Mouse (Mus musculus) embryonic facial prominence, embryonic 10.5 days (tissue): ENCODE data around the gene Mta2. TPM values are rescaled to one million over a fixed set of nuclear protein-coding genes. Genes with fewer than 3 reads are reported as not detected.

Source experiments
- DNase-seq: peaks from one replicate; pipeline ENCODE4 v3.0.0-alpha.2; 2017; ENCODE audit warnings: low spot score
- H3K27ac ChIP-seq: fragments of 300-500 bp; sonication (generic); replicated peaks from 2 replicates; pipeline ENCODE4 v1.5.1; 2016; ENCODE audit warnings: mild to moderate bottlenecking
- H3K27me3 ChIP-seq: fragments of 300-500 bp; sonication (generic); replicated peaks from 2 replicates; pipeline ENCODE4 v1.6.1; 2016; ENCODE audit warnings: low read depth, mild to moderate bottlenecking; ENCODE audit not compliant: poor library complexity, severe bottlenecking
- H3K36me3 ChIP-seq: fragments of 300-500 bp; sonication (generic); replicated peaks from 2 replicates; pipeline ENCODE4 v1.6.1; 2016; ENCODE audit warnings: mild to moderate bottlenecking, moderate library complexity
- H3K4me1 ChIP-seq: fragments of 300-500 bp; sonication (generic); 2 replicates; pipeline ENCODE4 v1.6.1; 2016
- H3K4me3 ChIP-seq: fragments of 300-500 bp; sonication (generic); 2 replicates; pipeline ENCODE4 v1.5.1; 2016; ENCODE audit warnings: mild to moderate bottlenecking, moderate library complexity
- H3K9me3 ChIP-seq: fragments of 300-500 bp; sonication (generic); 2 replicates; pipeline ENCODE4 v1.6.1; 2016; ENCODE audit warnings: mild to moderate bottlenecking
- WGBS: fragments of 180-500 bp; shearing (Covaris S2); methylation state at CpG from one replicate; pipeline ENCODE4 v1.1.7; 2016; 5-methylcytosine and 5-hydroxymethylcytosine counted together
- polyA plus RNA-seq: library from polyadenylated mRNA; unstranded; fragments of >200 nt; fragmentation: Nextera tagmentation; extraction: Ambion mirVana; gene quantifications from 2 replicates; pipeline ENCODE4 v1.2.1, GENCODE M21; 2016

Gene Mta2
- polyA plus RNA-seq, 1 experiment from 2014 or later = 212 TPM

DNA sequence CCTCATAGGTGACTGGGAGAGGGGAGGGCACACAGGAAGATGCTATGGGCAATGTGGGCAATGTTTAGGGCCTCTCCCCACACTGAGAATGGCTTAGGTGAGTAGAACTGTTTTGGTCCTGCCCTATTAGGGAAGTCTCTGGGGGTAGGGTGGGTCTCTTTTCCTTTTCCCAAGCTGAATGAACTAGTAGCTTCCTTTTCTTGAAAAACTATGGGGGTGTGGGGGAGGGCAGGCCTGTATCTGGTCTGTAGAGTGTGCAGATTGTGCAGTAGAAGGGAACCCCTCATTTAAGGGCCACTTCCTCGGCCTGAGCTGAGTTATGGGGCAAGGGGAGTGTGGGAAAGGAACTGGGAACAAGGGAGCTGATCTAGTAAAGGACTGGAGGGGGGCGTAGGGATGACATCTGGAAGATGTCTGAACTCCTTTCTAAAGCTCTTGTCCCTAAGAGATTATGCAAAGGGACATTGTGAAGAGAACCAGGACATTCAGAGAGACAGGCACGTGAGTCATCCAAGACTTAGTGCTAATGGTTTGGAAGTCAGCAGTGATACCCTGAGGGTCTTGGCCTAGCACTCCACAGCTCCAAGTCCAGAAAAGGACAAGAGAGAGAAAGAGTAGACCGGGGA is 49.7 kb downstream of the Mta2 start:
- DNase-seq = no peak
- H3K27me3 ChIP-seq = peaks cover 47% of the 10 kb centered on the region
- peaks cover 62% of the 10 kb centered on the region for H3K4me1 ChIP-seq
- WGBS = 65% methylated on average over 4 of the region's 4 CpGs
- no peaks in the 10 kb centered on the region for H3K36me3 ChIP-seq
- H3K27ac ChIP-seq = peak overlapping the region; percentile 88
- peak overlapping the region; percentile 79; the same call in 1 of the 2 replicates for H3K4me3 ChIP-seq
- H3K9me3 ChIP-seq = no peaks in the 10 kb centered on the region

DNA sequence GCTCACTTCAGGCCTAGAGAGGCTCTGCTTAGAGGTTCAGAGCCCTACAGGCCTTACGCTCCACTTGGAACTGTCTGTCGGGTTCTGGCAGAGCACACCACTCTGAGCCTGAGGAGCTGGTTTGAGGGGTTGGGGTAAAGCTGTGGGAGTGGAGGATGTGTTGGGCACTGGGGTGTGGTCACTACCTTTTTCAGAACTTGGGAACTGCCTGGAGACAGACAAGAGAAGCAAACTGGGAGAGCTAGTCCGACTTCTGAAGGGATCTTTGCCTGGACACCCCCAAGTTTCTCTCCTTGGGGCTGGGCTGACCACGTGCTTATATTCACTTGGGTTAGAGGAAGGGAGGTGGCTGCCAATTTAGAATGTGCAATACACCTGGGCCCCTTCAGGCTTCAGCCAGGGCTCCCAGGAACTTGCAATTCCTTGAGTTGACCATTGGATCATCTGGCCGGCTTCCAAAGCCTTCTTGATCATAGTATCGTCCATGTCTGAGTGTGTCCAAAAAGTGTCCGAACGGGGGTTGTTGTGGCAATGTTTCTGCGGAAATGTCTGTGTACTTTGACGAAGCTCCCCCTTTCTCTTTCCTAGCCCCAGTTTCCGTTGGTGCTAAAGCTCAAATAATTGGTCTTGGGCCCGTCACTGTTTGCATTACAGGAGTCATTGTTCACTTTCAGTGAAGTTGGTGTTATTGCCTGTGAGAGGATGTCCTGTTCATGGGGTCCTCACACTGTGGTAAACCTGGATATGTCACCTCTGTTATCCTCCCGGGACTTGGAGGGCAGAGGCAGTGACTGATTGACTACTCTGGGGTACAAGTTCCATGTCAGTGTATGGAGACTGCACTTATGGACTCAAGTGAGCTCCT is 50.4 kb downstream of the Mta2 start:
- peaks cover 62% of the 10 kb centered on the region for H3K4me1 ChIP-seq
- 82% methylated on average over 13 of the region's 13 CpGs for WGBS
- H3K27me3 ChIP-seq = peaks cover 47% of the 10 kb centered on the region
- no peak for DNase-seq
- no peaks in the 10 kb centered on the region for H3K36me3 ChIP-seq
- no peaks in the 10 kb centered on the region for H3K9me3 ChIP-seq
- peak overlapping the region; percentile 88 for H3K27ac ChIP-seq
- H3K4me3 ChIP-seq = peak overlapping the region; percentile 79; the same call in 1 of the 2 replicates

DNA sequence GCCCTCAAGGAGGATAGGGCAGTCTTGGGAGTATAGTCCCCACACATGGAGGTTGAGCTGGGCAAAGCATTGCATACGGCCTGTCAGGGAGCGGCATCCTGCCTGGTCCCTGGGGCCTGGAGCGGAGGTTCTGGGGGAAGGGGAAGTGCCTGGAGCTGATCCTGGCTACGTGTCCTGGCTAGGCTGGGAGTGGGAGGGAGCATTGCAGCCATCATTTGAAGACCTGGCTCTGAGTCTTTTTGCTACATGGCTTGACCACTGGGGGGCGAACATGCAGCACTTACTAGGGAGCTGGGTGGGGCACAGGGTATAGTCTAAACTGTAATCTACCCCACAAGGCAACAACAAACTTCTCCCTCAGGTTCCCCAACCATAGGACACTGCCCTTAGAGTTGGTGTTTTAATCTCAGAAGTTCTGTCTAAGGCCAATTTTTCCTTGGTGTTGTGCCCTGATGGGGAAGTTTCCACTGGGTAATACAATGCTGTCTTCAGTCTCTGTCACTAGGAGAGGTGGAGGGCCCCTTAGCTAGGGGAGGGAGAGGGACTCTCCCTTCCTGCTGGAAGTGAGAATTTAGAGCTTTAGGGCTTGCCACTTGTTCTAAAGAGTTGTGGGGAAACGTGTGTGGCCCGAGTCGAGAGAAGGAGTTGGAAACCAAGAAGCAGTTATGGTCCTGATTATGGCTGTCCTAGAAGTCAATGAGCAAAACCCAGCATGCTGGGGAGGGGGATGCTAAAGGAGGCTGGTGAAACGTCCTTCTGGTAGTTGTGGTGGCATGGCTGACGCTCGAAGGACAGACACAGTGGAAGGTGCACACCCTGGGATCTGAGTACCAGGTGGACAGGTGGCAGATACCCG is 51.3 kb downstream of the Mta2 start:
- H3K36me3 ChIP-seq = no peaks in the 10 kb centered on the region
- H3K27me3 ChIP-seq = peaks cover 39% of the 10 kb centered on the region
- H3K27ac ChIP-seq = peak overlapping the region; percentile 55
- H3K4me1 ChIP-seq = peaks cover 64% of the 10 kb centered on the region
- DNase-seq = peak; percentile 80
- H3K9me3 ChIP-seq = no peaks in the 10 kb centered on the region
- peak overlapping the region; percentile 25; the same call in 1 of the 2 replicates for H3K4me3 ChIP-seq
- WGBS = 32% methylated on average over 12 of the region's 12 CpGs

DNA sequence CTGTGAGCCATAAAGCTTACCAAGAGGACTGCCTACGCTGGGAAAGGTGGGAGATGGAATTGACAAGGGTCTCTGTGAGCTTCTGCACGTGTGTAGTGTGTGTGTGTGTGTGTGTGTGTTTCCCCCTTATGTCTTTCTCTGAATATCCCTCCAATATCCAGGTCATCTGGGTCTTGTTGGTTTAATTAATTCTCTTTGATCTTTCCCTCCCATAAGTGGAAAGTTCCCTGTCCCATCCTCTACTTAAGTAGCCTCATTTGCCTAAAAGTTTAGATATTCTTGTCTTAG is 51.9 kb downstream of the Mta2 start:
- Histone ChIP-seq H3K27ac (no peak overlapping the region; the same call in 1 of the 2 replicates), H3K9me3 (no peaks in the 10 kb centered on the region), H3K4me3 (no peak overlapping the region), H3K4me1 (peaks cover 59% of the 10 kb centered on the region), H3K36me3 (no peaks in the 10 kb centered on the region), H3K27me3 (peaks cover 33% of the 10 kb centered on the region)
- no peak for DNase-seq
- WGBS = 66% methylated on average over 2 of the region's 2 CpGs

DNA sequence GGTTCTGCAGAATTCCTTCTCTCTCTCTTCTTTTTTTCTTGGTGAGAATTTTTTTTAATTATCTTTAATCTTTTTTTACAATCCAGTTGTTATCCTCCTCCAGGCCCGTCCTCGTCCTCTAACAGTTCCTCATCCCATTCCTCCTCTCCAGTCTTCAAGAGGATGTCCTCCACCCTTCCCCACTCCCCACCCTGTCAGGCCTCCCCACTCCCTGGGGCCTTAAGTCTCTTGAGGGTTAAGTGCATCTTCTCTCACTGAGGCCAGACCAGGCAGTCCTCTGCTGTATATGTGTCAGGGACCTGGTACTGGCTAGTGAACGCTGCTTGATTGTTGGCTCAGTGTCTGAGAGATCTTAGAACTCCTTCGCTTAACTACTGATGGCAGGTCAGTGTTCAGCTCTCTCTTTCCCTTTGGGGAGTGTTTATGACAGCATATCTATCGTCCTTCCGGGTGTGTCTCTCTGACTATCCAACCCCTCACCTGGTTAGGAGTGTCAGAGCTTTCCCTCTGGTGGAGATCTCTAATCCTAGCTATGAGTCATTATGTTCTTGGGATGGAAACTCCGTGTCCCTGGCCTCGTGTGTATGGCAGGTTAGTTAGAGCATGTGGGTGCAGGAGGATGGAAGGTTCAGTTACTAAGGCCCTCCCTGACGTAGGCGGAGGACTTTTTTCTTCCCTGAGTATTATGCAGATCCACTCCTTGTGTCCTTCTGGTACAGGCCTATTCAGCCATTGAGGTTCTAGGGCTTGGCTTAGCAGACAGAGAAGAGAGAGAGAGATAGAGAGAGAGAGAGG is 53.3 kb downstream of the Mta2 start:
- 84% methylated on average over 10 of the region's 10 CpGs for WGBS
- peaks cover 44% of the 10 kb centered on the region for H3K4me1 ChIP-seq
- H3K27ac ChIP-seq = no peak overlapping the region

DNA sequence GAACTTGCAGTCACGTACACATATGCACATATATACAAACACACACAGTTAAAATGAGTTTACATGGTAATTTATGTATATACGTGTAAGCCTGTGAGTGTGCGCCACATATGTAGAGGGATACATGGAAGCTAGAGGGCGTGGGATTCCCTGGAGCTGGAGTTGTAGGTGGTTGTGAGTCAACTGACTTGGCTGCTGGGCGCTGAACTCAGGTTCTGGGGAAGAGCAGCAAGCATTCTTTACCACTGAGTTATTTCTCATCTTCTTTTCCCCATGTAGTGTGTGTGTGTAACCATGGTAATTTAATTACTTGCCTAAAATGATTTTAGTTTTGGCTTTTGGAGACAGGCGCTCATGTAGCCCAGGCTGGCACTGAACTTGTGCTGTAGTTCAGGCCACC is 54.9 kb downstream of the Mta2 start:
- Histone ChIP-seq H3K9me3 (no peaks in the 10 kb centered on the region), H3K36me3 (peaks cover 19% of the 10 kb centered on the region), H3K27me3 (peaks cover 5% of the 10 kb centered on the region; the same call in 1 of the 2 replicates), H3K4me3 (no peak overlapping the region), H3K27ac (no peak overlapping the region), H3K4me1 (peaks cover 28% of the 10 kb centered on the region)
- no peak for DNase-seq
- WGBS = 91% methylated on average over 6 of the region's 6 CpGs

More for the DNA sequence above, 53.3 kb downstream of the Mta2 start:
- DNase-seq = no peak
- H3K9me3 ChIP-seq = no peaks in the 10 kb centered on the region
- peaks cover 3% of the 10 kb centered on the region for H3K36me3 ChIP-seq
- peaks cover 21% of the 10 kb centered on the region; the same call in 1 of the 2 replicates for H3K27me3 ChIP-seq
- H3K4me3 ChIP-seq = no peak overlapping the region

DNA sequence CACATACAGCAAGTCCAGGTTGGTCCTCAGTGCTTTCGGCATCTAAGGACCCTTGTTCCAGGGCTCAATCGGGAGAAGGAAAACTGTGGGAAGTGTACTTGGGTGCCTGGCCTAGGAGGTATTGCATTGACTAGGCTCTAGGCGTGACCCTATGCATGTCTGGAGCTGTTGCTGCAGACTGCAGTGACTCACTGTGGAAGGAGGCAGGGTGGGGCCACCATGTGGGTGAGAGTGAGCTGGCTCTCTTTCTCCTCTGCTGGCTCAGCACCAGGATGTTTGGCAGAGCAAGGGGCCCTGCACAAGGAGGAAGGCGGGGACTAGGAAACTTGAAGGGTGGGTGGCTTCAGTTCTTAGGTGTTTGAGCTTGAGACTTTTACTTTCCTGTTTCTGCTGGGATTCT is 55.9 kb downstream of the Mta2 start:
- H3K27me3 ChIP-seq = no peaks in the 10 kb centered on the region
- WGBS = 79% methylated on average over 4 of the region's 4 CpGs
- no peaks in the 10 kb centered on the region for H3K9me3 ChIP-seq
- no peak for DNase-seq
- no peak overlapping the region for H3K4me3 ChIP-seq
- peaks cover 29% of the 10 kb centered on the region for H3K36me3 ChIP-seq
- peaks cover 19% of the 10 kb centered on the region for H3K4me1 ChIP-seq
- 0 out of 2 replicates have a peak overlapping the region, but pooled peaks have one; percentile 24 for H3K27ac ChIP-seq

DNA sequence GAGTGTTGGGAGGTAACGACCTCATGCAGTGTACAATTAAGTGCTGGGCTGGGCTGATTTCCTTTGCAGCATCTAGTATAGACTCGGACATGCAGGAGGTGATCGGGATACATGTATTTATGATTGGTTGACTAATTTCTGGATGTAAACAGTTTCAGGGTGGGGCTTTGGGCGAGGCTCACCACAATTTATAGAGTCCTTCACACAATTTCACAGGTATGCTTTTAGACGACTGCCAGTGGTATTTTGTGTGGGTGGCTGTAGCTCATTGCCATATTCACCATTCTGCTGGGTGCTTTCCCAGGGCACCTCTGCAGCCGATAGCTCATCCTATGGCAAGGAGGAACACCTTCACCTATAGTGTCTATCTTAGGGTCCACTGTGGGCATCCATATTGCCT is 56.9 kb downstream of the Mta2 start:
- DNase-seq = no peak
- 91% methylated on average over 6 of the region's 6 CpGs for WGBS
- Histone ChIP-seq H3K36me3 (peaks cover 39% of the 10 kb centered on the region), H3K27ac (no peak overlapping the region), H3K4me1 (peaks cover 9% of the 10 kb centered on the region), H3K4me3 (no peak overlapping the region), H3K9me3 (no peaks in the 10 kb centered on the region), H3K27me3 (no peaks in the 10 kb centered on the region)

DNA sequence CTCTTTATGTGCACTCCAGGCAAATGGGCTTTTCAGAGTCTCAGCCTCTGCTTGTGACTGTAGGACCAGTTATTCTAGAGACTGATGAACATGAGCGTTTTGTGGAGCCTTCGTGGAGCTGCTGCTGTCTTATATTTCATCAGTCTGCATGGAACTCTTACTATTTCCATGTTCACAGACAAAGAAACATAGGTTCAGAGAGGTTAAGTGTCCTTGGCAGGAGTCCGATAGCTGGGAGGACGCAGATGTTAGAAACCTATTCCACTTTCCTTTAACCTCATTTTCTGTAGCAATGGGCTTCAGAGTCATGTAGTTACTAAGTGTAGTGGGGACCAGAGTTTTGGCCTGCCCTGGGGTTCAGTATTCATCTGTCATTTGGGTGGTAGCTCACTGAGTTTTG is 57.5 kb downstream of the Mta2 start:
- Histone ChIP-seq H3K4me1 (peaks cover 8% of the 10 kb centered on the region), H3K9me3 (no peaks in the 10 kb centered on the region), H3K27ac (no peak overlapping the region), H3K4me3 (no peak overlapping the region), H3K36me3 (peaks cover 44% of the 10 kb centered on the region), H3K27me3 (no peaks in the 10 kb centered on the region)
- WGBS = 91% methylated on average over 4 of the region's 4 CpGs
- no peak for DNase-seq
